Mouse (Mus musculus): ENCODE data around the gene Hdlbp.

The Hdlbp gene

DNA sequence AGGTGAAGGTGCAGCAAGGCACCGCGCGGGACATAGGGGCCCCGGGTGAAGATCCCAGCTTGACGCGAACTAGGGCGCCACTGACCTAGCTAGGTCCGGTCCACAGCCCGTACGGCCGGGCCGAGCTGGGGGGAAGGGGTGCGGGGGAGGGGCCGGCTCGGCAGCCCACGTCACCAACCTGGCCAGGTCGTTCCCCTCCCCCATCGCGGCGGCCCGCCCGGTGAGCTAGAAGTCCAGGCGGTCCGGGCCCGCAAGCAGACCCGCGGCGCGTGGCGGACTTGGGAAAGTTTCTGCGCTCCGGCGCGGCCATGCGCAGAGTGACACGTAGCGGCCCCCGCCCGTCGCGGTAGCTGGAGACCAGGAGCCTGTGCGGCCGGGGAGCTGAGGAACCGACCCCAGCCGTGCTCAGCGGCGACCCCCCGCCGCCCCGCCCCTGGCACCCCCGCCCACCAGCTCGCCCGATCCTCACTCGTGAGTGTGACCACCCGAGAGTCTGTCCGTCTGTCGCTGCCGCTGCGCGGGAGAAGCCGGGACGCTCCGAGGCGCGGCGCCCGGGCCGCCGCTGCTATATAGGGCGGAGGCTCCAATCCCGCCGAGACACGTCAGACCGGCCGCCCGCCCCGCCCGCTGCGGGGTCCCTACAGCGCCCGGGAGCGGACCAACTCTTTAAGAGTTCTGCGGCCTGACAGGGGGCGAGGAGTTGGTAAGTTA, 33.3 kb downstream of the Hdlbp start:
- DNase-seq = peak; percentile 52

- DNase-seq = peak; percentile 58
Measured at GRCm38 (mm10) chr1:93444405-93445110, 34.1 kb downstream of the Hdlbp start.

DNA sequence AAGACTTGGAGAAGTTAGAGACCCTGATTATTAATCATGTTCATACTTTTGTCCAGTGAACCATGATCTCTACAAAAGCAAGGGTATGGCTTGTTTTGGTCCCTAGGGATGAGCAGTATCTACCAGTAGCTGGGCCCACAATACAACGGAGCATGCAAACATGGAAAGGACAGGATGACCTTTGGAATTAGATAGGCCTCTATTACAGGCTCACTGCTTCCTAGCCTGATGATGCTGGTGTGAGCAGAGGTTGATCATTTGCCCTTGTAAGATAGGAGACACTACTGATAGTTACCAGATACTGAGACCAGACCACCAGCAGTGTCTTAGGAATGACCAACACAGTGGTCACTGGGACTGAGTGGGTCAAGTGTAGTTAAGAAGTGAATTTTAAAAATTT, 39.3 kb downstream of the Hdlbp start:
- DNase-seq = no peak

DNA sequence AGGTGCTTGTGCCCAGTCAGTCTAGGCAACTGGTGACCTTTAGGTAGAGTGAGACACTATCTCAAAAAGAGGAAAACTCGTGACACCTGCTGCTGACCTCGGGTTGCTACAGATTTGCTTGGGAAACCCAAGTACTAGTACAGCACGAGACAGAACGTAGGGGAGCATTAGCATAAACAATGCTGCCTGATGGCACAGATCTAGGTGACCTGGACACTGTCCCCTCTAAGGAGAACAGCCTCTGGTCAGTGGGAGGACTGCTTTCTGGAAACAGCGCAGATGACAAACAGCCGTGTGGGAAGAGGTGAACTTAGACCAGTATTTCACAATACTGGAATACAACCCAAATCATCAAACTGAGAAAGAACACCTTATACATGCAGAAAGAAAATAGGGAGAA, 46.5 kb downstream of the Hdlbp start:
- DNase-seq = no peak

DNA sequence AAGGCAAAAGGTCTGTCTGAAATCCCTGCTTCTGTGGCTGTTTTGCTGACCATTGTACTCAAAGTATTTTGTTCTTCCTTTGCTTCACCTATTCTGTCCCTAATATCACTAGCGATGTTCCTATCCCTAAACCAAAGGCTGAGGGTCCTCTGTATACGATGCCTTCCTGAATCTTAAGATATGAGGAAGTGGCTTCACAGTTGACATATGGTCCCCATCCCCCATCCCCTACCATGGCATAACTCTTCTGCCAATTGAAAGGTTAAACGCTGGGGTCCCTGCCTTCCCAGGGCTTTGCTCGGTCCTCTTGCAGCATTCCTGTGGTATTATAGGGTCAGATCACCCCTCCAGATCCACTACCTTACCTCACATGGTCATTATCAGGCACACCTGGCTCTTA, 75.2 kb downstream of the Hdlbp start:
- DNase-seq = no peak

GRCm38 (mm10) chr1:93401191-93402052, 77.2 kb downstream of the Hdlbp start:
- DNase-seq = peak; percentile 34

DNA sequence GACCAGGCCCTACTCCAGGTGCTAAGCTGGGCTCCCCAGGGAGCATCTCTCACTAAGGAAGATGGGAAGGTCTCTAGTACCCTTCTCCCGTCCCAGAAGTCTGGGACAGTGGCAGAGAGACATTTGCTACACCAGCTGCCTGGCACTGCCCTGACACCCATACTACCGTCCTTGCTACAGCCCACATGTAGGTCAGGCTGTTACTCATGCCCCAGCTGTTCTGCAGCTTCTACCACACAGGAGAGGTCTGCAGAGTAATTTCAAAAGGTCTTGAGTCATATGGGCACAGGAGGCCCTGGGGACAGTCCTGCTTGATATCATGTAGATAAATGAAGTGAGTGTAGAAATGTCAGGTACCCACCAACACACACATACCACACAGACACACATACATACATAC, 89.7 kb downstream of the Hdlbp start:
- no peak for DNase-seq

DNA sequence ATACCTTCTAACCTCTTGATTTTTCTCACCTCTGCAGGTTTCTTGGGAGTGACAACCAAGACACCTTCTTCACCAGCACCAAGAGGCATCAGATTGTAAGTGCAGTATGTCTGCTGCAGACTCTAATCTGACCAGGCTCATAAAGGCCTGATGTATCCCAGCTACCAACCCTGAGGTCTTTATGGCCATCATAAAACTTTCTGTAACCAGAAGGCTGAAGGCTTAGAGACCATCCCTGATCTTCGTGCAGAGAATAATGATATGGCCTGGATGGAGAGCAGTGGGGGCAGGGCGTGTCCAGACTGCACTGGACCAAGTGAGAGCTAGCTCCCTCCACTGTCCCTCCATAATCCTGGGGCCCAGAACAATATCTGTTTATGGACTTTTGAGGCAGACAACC, 91.4 kb downstream of the Hdlbp start:
- no peak for DNase-seq

DNA sequence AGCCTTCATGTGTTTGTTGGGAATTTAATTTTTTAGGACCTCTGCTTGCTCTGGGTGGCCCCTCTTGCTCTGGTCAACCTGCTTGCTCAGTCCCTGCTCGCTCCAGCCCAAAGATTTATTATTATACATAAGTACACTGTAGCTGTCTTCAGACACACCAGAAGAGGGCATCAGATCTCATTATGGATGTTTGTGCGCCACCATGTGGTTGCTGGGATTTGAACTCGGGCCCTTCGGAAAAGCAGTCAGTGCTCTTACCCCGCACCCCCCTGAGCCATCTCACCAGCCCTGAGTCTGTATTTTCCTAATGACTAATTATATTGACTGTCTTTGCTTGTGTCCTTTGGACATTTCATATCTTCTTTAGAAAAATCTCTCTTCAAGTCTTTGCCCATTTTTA, 99.5 kb downstream of the Hdlbp start:
- DNase-seq = no peak

- no peak for DNase-seq
Measured at GRCm38 (mm10) chr1:93377307-93377706, 101.3 kb downstream of the Hdlbp start.

DNA sequence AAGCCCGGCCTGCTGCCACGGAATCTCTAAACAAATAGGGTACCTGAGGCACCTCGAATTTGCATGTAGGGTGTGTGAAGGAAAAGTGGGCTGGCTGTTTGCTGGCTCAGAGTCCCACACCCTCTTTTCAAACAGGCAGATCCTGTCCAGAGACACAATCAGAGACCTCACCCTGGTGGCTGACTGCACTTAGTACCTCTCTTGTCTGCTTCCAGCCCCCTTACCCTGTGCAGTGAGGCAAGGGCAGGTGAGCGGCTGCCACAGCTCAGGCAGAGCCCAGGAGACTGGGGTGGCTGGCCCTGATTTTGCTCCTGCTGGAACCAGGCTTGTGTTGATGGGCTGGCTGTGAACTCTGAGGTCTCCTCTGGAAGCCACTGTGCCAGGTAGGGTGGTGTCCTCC, 105.0 kb downstream of the Hdlbp start, which contains the start of gene Ano7:
Gene Ano7, plus strand, starts transcription at position 266 of the 400 bp plus-strand sequence.
- no peak for DNase-seq

- peak; percentile 28 for DNase-seq
Measured at GRCm38 (mm10) chr1:93365641-93366040, 113.0 kb downstream of the Hdlbp start.

GRCm38 (mm10) chr1:93362661-93363060, 116.0 kb downstream of the Hdlbp start:
- DNase-seq = no peak

All from layer of hippocampus, adult 9-11 months (tissue).